Mouse (Mus musculus): ENCODE measurements around the gene Lhpp. TPM values are rescaled to one million over a fixed set of nuclear protein-coding genes. Genes with fewer than 3 reads are reported as not detected.
"Not testable (repeated sequence)": the region's sequence is repeated elsewhere in the genome, so short reads cannot be mapped to it uniquely, and the experiment has no call there.

Lhpp gene
- polyA plus RNA-seq, 1 experiment from 2014 or later = 46.9 TPM

- no peaks in the 10 kb centered on the region for H3K9me3 ChIP-seq (replicated peaks)
- WGBS = 89% methylated on average over 3 of the region's 3 CpGs
- no peak overlapping the region for H3K9ac ChIP-seq (replicated peaks)
Observed at GRCm38 (mm10) chr7:132654412-132654811, 44.0 kb downstream of the Lhpp start.

GRCm38 (mm10) chr7:132656075-132656474, 45.6 kb downstream of the Lhpp start:
- H3K27me3 ChIP-seq (replicated peaks) = no peaks in the 10 kb centered on the region
- peak overlapping the region; percentile 22; the same call in 1 of the 2 replicates for H3K4me2 ChIP-seq
- H3K9me3 ChIP-seq (replicated peaks) = no peaks in the 10 kb centered on the region
- no peak overlapping the region for H3K9ac ChIP-seq (replicated peaks)
- no peak overlapping the region for H3K4me3 ChIP-seq (replicated peaks)
- 23% methylated on average over 9 of the region's 9 CpGs for WGBS
- peak; percentile 71 for ATAC-seq (ENCODE audit: low FRiP score)
- H3K36me3 ChIP-seq = no peaks in the 10 kb centered on the region
- H3K4me1 ChIP-seq = peaks cover 19% of the 10 kb centered on the region
- H3K27ac ChIP-seq (replicated peaks) = peak overlapping the region; percentile 65

More at GRCm38 (mm10) chr7:132654412-132654811, 44.0 kb downstream of the Lhpp start:
- ATAC-seq (ENCODE audit: low FRiP score) = no peak
- Histone ChIP-seq H3K4me2 (no peak overlapping the region), H3K4me3 (replicated peaks) (no peak overlapping the region), H3K4me1 (peaks cover 19% of the 10 kb centered on the region), H3K27ac (replicated peaks) (no peak overlapping the region), H3K36me3 (no peaks in the 10 kb centered on the region), H3K27me3 (replicated peaks) (no peaks in the 10 kb centered on the region)

- no peaks in the 10 kb centered on the region for H3K9me3 ChIP-seq (replicated peaks)
- H3K4me1 ChIP-seq = peaks cover 19% of the 10 kb centered on the region
- H3K9ac ChIP-seq (replicated peaks) = no peak overlapping the region
- H3K36me3 ChIP-seq = no peaks in the 10 kb centered on the region
- no peak overlapping the region for H3K4me3 ChIP-seq (replicated peaks)
- peak; percentile 42; the same call in 1 of the 2 replicates for ATAC-seq (ENCODE audit: low FRiP score)
- peak overlapping the region; percentile 65 for H3K27ac ChIP-seq (replicated peaks)
- no peaks in the 10 kb centered on the region for H3K27me3 ChIP-seq (replicated peaks)
- 8% methylated on average over 3 of the region's 3 CpGs for WGBS
- peak overlapping the region; percentile 22; the same call in 1 of the 2 replicates for H3K4me2 ChIP-seq
Observed at GRCm38 (mm10) chr7:132656548-132656947, 46.1 kb downstream of the Lhpp start.

GRCm38 (mm10) chr7:132657371-132658057, 47.1 kb downstream of the Lhpp start:
- Histone ChIP-seq H3K27me3 (replicated peaks) (no peaks in the 10 kb centered on the region), H3K9ac (replicated peaks) (no peak overlapping the region), H3K4me1 (peaks cover 19% of the 10 kb centered on the region), H3K27ac (replicated peaks) (no peak overlapping the region), H3K36me3 (no peaks in the 10 kb centered on the region), H3K4me2 (no peak overlapping the region), H3K9me3 (replicated peaks) (no peaks in the 10 kb centered on the region), H3K4me3 (replicated peaks) (no peak overlapping the region)
- 65% methylated on average over 14 of the region's 14 CpGs for WGBS
- ATAC-seq (ENCODE audit: low FRiP score) = no peak

- Histone ChIP-seq H3K4me1 (peaks cover 19% of the 10 kb centered on the region), H3K9ac (replicated peaks) (no peak overlapping the region), H3K4me3 (replicated peaks) (no peak overlapping the region), H3K27ac (replicated peaks) (peak overlapping the region; percentile 20; the same call in 1 of the 2 replicates), H3K4me2 (no peak overlapping the region), H3K27me3 (replicated peaks) (no peaks in the 10 kb centered on the region), H3K9me3 (replicated peaks) (no peaks in the 10 kb centered on the region), H3K36me3 (no peaks in the 10 kb centered on the region)
- WGBS = 28% methylated on average over 9 of the region's 9 CpGs
- ATAC-seq (ENCODE audit: low FRiP score) = no peak
Observed at GRCm38 (mm10) chr7:132658058-132658450, 47.6 kb downstream of the Lhpp start.

GRCm38 (mm10) chr7:132658688-132659087, 48.2 kb downstream of the Lhpp start:
- Histone ChIP-seq H3K4me2 (no peak overlapping the region), H3K4me3 (replicated peaks) (no peak overlapping the region), H3K9ac (replicated peaks) (no peak overlapping the region), H3K27ac (replicated peaks) (no peak overlapping the region), H3K27me3 (replicated peaks) (no peaks in the 10 kb centered on the region), H3K4me1 (peaks cover 19% of the 10 kb centered on the region), H3K9me3 (replicated peaks) (no peaks in the 10 kb centered on the region), H3K36me3 (no peaks in the 10 kb centered on the region)
- ATAC-seq (ENCODE audit: low FRiP score) = no peak
- 89% methylated on average over 5 of the region's 5 CpGs for WGBS

GRCm38 (mm10) chr7:132659633-132660032, 49.2 kb downstream of the Lhpp start:
- Histone ChIP-seq H3K27me3 (replicated peaks) (no peaks in the 10 kb centered on the region), H3K4me3 (replicated peaks) (no peak overlapping the region), H3K4me2 (no peak overlapping the region), H3K9me3 (replicated peaks) (no peaks in the 10 kb centered on the region), H3K27ac (replicated peaks) (no peak overlapping the region), H3K9ac (replicated peaks) (no peak overlapping the region), H3K36me3 (no peaks in the 10 kb centered on the region), H3K4me1 (peaks cover 19% of the 10 kb centered on the region)
- ATAC-seq (ENCODE audit: low FRiP score) = no peak
- 81% methylated on average over 7 of the region's 7 CpGs for WGBS

GRCm38 (mm10) chr7:132662831-132663230, 52.4 kb downstream of the Lhpp start:
- WGBS = 70% methylated on average over 6 of the region's 6 CpGs
- H3K4me2 ChIP-seq = not testable (repeated sequence)

GRCm38 (mm10) chr7:132664815-132665214, 54.4 kb downstream of the Lhpp start:
- 0 out of 2 replicates have a peak, but pooled peaks cover 4% of the 10 kb centered on the region for H3K4me1 ChIP-seq
- no peak overlapping the region for H3K4me2 ChIP-seq
- H3K36me3 ChIP-seq = no peaks in the 10 kb centered on the region
- no peak overlapping the region for H3K4me3 ChIP-seq (replicated peaks)
- no peaks in the 10 kb centered on the region for H3K27me3 ChIP-seq (replicated peaks)
- no peak overlapping the region for H3K27ac ChIP-seq (replicated peaks)
- no peaks in the 10 kb centered on the region for H3K9me3 ChIP-seq (replicated peaks)
- WGBS = 74% methylated on average over 6 of the region's 6 CpGs
- H3K9ac ChIP-seq (replicated peaks) = no peak overlapping the region
- no peak for ATAC-seq (ENCODE audit: low FRiP score)

More at GRCm38 (mm10) chr7:132662831-132663230, 52.4 kb downstream of the Lhpp start:
- H3K9me3 ChIP-seq (replicated peaks); H3K4me3 ChIP-seq (replicated peaks); H3K27me3 ChIP-seq (replicated peaks); ATAC-seq (ENCODE audit: low FRiP score); H3K36me3 ChIP-seq; H3K9ac ChIP-seq (replicated peaks); H3K27ac ChIP-seq (replicated peaks): not testable (repeated sequence)
- H3K4me1 ChIP-seq = peaks cover 14% of the 10 kb centered on the region

- H3K4me3 ChIP-seq (replicated peaks) = no peak overlapping the region
- ATAC-seq (ENCODE audit: low FRiP score) = peak; percentile 31; the same call in 1 of the 2 replicates
- H3K4me2 ChIP-seq = no peak overlapping the region
- H3K27me3 ChIP-seq (replicated peaks) = no peaks in the 10 kb centered on the region
- no peaks in the 10 kb centered on the region for H3K9me3 ChIP-seq (replicated peaks)
- no peak overlapping the region for H3K27ac ChIP-seq (replicated peaks)
- no peaks in the 10 kb centered on the region for H3K36me3 ChIP-seq
- 26% methylated on average over 8 of the region's 8 CpGs for WGBS
- H3K9ac ChIP-seq (replicated peaks) = no peak overlapping the region
- H3K4me1 ChIP-seq = 0 out of 2 replicates have a peak, but pooled peaks cover 4% of the 10 kb centered on the region
Observed at GRCm38 (mm10) chr7:132665664-132666382, 55.4 kb downstream of the Lhpp start.

GRCm38 (mm10) chr7:132666516-132666915, 56.1 kb downstream of the Lhpp start:
- Histone ChIP-seq H3K4me3 (replicated peaks) (no peak overlapping the region), H3K36me3 (no peaks in the 10 kb centered on the region), H3K9me3 (replicated peaks) (no peaks in the 10 kb centered on the region), H3K4me1 (0 out of 2 replicates have a peak, but pooled peaks cover 4% of the 10 kb centered on the region), H3K27ac (replicated peaks) (no peak overlapping the region), H3K27me3 (replicated peaks) (no peaks in the 10 kb centered on the region), H3K4me2 (no peak overlapping the region), H3K9ac (replicated peaks) (no peak overlapping the region)
- WGBS = 86% methylated on average over 4 of the region's 4 CpGs
- no peak for ATAC-seq (ENCODE audit: low FRiP score)

GRCm38 (mm10) chr7:132668604-132669003, 58.2 kb downstream of the Lhpp start:
- H3K4me2 ChIP-seq = no peak overlapping the region
- no peak overlapping the region for H3K4me3 ChIP-seq (replicated peaks)
- no peaks in the 10 kb centered on the region for H3K27me3 ChIP-seq (replicated peaks)
- H3K27ac ChIP-seq (replicated peaks) = no peak overlapping the region
- ATAC-seq (ENCODE audit: low FRiP score) = no peak
- 61% methylated on average over 2 of the region's 2 CpGs for WGBS
- no peaks in the 10 kb centered on the region for H3K36me3 ChIP-seq
- H3K9ac ChIP-seq (replicated peaks) = no peak overlapping the region
- 0 out of 2 replicates have a peak, but pooled peaks cover 4% of the 10 kb centered on the region for H3K4me1 ChIP-seq
- H3K9me3 ChIP-seq (replicated peaks) = no peaks in the 10 kb centered on the region
